In the genomic region with DNA sequence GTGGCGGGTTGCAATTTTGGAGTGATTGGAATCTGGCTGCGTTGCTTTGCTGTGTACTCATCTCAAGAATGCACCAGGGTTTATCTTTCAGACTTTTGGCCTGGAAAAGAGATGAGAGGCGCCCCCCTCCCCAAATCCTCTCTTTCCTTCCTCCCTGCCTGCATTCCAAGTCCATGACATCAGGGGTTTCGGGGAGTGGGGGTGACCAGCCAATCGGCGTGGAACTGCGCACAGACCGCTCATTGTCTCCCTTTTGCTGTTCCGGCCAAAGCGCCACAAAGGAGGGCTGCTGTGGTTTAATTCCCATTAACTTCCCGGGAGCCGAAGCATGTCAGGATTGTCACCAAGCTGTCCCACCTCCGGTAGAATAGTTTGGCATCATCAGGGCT, we compare ENCODE assay signal across 8 mouse cellular contexts. TPM values are rescaled to one million over a fixed set of nuclear protein-coding genes. Genes with fewer than 3 reads are reported as not detected.
DNase-seq lines count a peak whose midpoint lies in the region; ATAC-seq and TF ChIP-seq lines count a peak whose summit lies in the region.

No protein-coding gene starts in this region.

- peak overlapping the region; percentile 99 for H3K9ac ChIP-seq in embryonic facial prominence, embryonic 13.5 days
- peak overlapping the region; percentile 94 for H3K9ac ChIP-seq in kidney, embryonic 14.5 days (ENCODE audit: low read depth, low read length)
- H3K9ac ChIP-seq in limb, embryonic 13.5 days = peak overlapping the region; percentile 99
- H3K9ac ChIP-seq in midbrain, embryonic 15.5 days = peak overlapping the region; percentile 90

- 0 out of 2 replicates have a peak, but pooled peaks cover 2% of the 10 kb centered on the region for H3K27me3 ChIP-seq in spleen, adult 2 months (ENCODE audit: control insufficient read depth, insufficient read depth, low read length)
- no peaks in the 10 kb centered on the region for H3K27me3 ChIP-seq in embryonic facial prominence, embryonic 13.5 days
- H3K27me3 ChIP-seq in kidney, embryonic 14.5 days (ENCODE audit: control insufficient read depth, insufficient read depth, low read length) = no peaks in the 10 kb centered on the region
- no peaks in the 10 kb centered on the region for H3K27me3 ChIP-seq in limb, embryonic 13.5 days
- H3K27me3 ChIP-seq in midbrain, embryonic 15.5 days (replicated peaks) = no peaks in the 10 kb centered on the region
- H3K27me3 ChIP-seq in testis, adult 2 months (ENCODE audit: control insufficient read depth, insufficient read depth, low read length) = no peaks in the 10 kb centered on the region

- 2% methylated on average over 13 of the region's 13 CpGs for WGBS in spleen, adult 2 months
- WGBS in embryonic facial prominence, embryonic 13.5 days = under 1% methylated on average over 13 of the region's 13 CpGs
- 0% methylated on average over 13 of the region's 13 CpGs for WGBS in kidney, embryonic 14.5 days
- under 1% methylated on average over 13 of the region's 13 CpGs for WGBS in limb, embryonic 13.5 days
- under 1% methylated on average over 13 of the region's 13 CpGs for WGBS in midbrain, embryonic 15.5 days

- H3K4me2 ChIP-seq in embryonic facial prominence, embryonic 13.5 days = peak overlapping the region; percentile 89
- peak overlapping the region; percentile 53 for H3K4me2 ChIP-seq in kidney, embryonic 14.5 days (replicated peaks; ENCODE audit: low read depth, low read length)
- peak overlapping the region; percentile 88 for H3K4me2 ChIP-seq in limb, embryonic 13.5 days (replicated peaks)
- peak overlapping the region; percentile 72 for H3K4me2 ChIP-seq in midbrain, embryonic 15.5 days

- TF ChIP-seq POLR2A in spleen, adult 2 months (IDR thresholded peaks at IDR 0.05; ENCODE audit: low read depth, low read length) = no peak
- no peak for TF ChIP-seq POLR2A in testis, adult 2 months (IDR thresholded peaks at IDR 0.05; ENCODE audit: control insufficient read depth, low read depth, low read length)

- no peaks in the 10 kb centered on the region for H3K36me3 ChIP-seq in spleen, adult 2 months (ENCODE audit: control insufficient read depth, insufficient read depth, low read length)
- H3K36me3 ChIP-seq in embryonic facial prominence, embryonic 13.5 days = no peaks in the 10 kb centered on the region
- no peaks in the 10 kb centered on the region for H3K36me3 ChIP-seq in kidney, embryonic 14.5 days (ENCODE audit: control insufficient read depth, insufficient read depth, low read length)
- H3K36me3 ChIP-seq in limb, embryonic 13.5 days = no peaks in the 10 kb centered on the region
- no peaks in the 10 kb centered on the region for H3K36me3 ChIP-seq in midbrain, embryonic 15.5 days (replicated peaks)
- H3K36me3 ChIP-seq in testis, adult 2 months (ENCODE audit: control insufficient read depth, insufficient read depth, low read length) = no peaks in the 10 kb centered on the region

- peak overlapping the region; percentile 87 for H3K4me3 ChIP-seq in spleen, adult 2 months (ENCODE audit: extremely low read depth, insufficient read depth, insufficient read length)
- peak overlapping the region; percentile 89 for H3K4me3 ChIP-seq in embryonic facial prominence, embryonic 13.5 days
- H3K4me3 ChIP-seq in kidney, embryonic 14.5 days (ENCODE audit: low read length) = peak overlapping the region; percentile 86
- peak overlapping the region; percentile 88 for H3K4me3 ChIP-seq in limb, embryonic 13.5 days
- H3K4me3 ChIP-seq in midbrain, embryonic 15.5 days = peak overlapping the region; percentile 68
- H3K4me3 ChIP-seq in testis, adult 2 months (ENCODE audit: control insufficient read depth, low read depth, low read length) = peak overlapping the region; percentile 80

- ATAC-seq in embryonic facial prominence, embryonic 13.5 days (ENCODE audit: insufficient number of reproducible peaks, insufficient read depth, low FRiP score, low TSS enrichment, low read depth) = 0 out of 2 replicates have a peak, but pooled peaks have one; percentile 34
- ATAC-seq in kidney, embryonic 14.5 days (ENCODE audit: low FRiP score, low TSS enrichment) = peak; percentile 54
- ATAC-seq in limb, embryonic 13.5 days (ENCODE audit: low FRiP score, low read depth) = peak; percentile 62; the same call in 1 of the 2 replicates
- peak; percentile 67 for ATAC-seq in midbrain, embryonic 15.5 days (replicated peaks)

- no peak for DNase-seq in spleen, adult 2 months (ENCODE audit: low read depth in 1 of 2, low spot score in 2 of 2)
- DNase-seq in spleen, adult 12 weeks (ENCODE audit: low spot score) = no peak
- DNase-seq in heart, adult 9 months (ENCODE audit: low spot score in 2 of 2) = peak; percentile 73 to 79

- H3K27ac ChIP-seq in spleen, adult 2 months (ENCODE audit: insufficient read depth, low read length) = peak overlapping the region; percentile 71
- H3K27ac ChIP-seq in embryonic facial prominence, embryonic 13.5 days = peak overlapping the region; percentile 99
- peak overlapping the region; percentile 97 for H3K27ac ChIP-seq in kidney, embryonic 14.5 days (ENCODE audit: low read depth, low read length)
- peak overlapping the region; percentile 99 for H3K27ac ChIP-seq in limb, embryonic 13.5 days
- H3K27ac ChIP-seq in midbrain, embryonic 15.5 days = peak overlapping the region; percentile 93
- H3K27ac ChIP-seq in testis, adult 2 months (ENCODE audit: control insufficient read depth, insufficient read depth, low read depth, low read length) = no peak overlapping the region

- H3K4me1 ChIP-seq in spleen, adult 2 months (ENCODE audit: control insufficient read depth, insufficient read depth, insufficient read length) = peaks cover 4% of the 10 kb centered on the region
- H3K4me1 ChIP-seq in embryonic facial prominence, embryonic 13.5 days = peaks cover 45% of the 10 kb centered on the region
- peaks cover 32% of the 10 kb centered on the region for H3K4me1 ChIP-seq in kidney, embryonic 14.5 days (ENCODE audit: control insufficient read depth, insufficient read depth, low read length)
- H3K4me1 ChIP-seq in limb, embryonic 13.5 days = peaks cover 47% of the 10 kb centered on the region
- peaks cover 44% of the 10 kb centered on the region for H3K4me1 ChIP-seq in midbrain, embryonic 15.5 days
- H3K4me1 ChIP-seq in testis, adult 2 months (ENCODE audit: control insufficient read depth, insufficient read depth, low read length) = peaks cover 7% of the 10 kb centered on the region

- TF ChIP-seq CTCF in spleen, adult 2 months (IDR thresholded peaks at IDR 0.05; ENCODE audit: extremely low read depth, insufficient read depth, insufficient read length, insufficient replicate concordance) = no peak
- no peak for TF ChIP-seq CTCF in testis, adult 2 months (IDR thresholded peaks at IDR 0.05; ENCODE audit: control insufficient read depth, insufficient read depth, insufficient replicate concordance, low read depth, low read length)

- no peaks in the 10 kb centered on the region for H3K9me3 ChIP-seq in embryonic facial prominence, embryonic 13.5 days
- H3K9me3 ChIP-seq in kidney, embryonic 14.5 days (ENCODE audit: control insufficient read depth, low read length) = no peaks in the 10 kb centered on the region
- H3K9me3 ChIP-seq in limb, embryonic 13.5 days = no peaks in the 10 kb centered on the region
- no peaks in the 10 kb centered on the region for H3K9me3 ChIP-seq in midbrain, embryonic 15.5 days

RNA-seq across cellular contexts. Expression of gene Cnn3, which starts 1.2 kb away (rescaled TPM):
- 55.7 and 92.3 TPM in 2 replicates for polyA plus RNA-seq in spleen, adult 2 months (2012; rRNA removed)
- 793 and 938 TPM in 2 replicates for polyA plus RNA-seq in embryonic facial prominence, embryonic 13.5 days (2015; fragmentation: Nextera tagmentation; extraction: Ambion mirVana)
- polyA plus RNA-seq in kidney, embryonic 14.5 days (2014; fragmentation: Nextera tagmentation; extraction: Ambion mirVana) = 570 and 666 TPM in 2 replicates
- 936 and 944 TPM in 2 replicates for polyA plus RNA-seq in limb, embryonic 13.5 days (2015; fragmentation: Nextera tagmentation; extraction: Ambion mirVana)
- 369 and 402 TPM in 2 replicates for polyA plus RNA-seq in midbrain, embryonic 15.5 days (2015; fragmentation: Nextera tagmentation; extraction: Ambion mirVana)
- polyA plus RNA-seq in testis, adult 2 months (2012; rRNA removed) = 7.8 and 9.5 TPM in 2 replicates

Comparison
In these comparisons a context has a peak if more than half of its experiments do, and no peak if none do; other contexts are left out.
1. DNase-seq: peak in heart, adult 9 months (2 of 2); none in spleen, adult 2 months (0 of 2) and spleen, adult 12 weeks (single experiment).
2. Peak in every context shown above with its lines, with median percentiles within 50 percentile points of each other: H3K4me3 ChIP-seq, ATAC-seq, H3K4me2 ChIP-seq and H3K9ac ChIP-seq.